Mouse (Mus musculus) retina, embryonic 14.5 days (tissue): Measurements from ENCODE around the gene Copz1.

Experiments used
- DNase-seq: peaks from one replicate; pipeline ENCODE4 v3.0.0-alpha.2; 2015; ENCODE audit warnings: low spot score

The Copz1 gene

GRCm38 (mm10) chr15:103339166-103339960 lies 66.8 kb downstream of the Copz1 start:
- peak; percentile 57 for DNase-seq

- DNase-seq, result peak; percentile 70
Measured at GRCm38 (mm10) chr15:103339961-103340337, 67.4 kb downstream of the Copz1 start, which contains the start of gene Zfp385a. TSS of gene Zfp385a (minus strand) at chr15:103340093.

GRCm38 (mm10) chr15:103340786-103341185 lies 68.3 kb downstream of the Copz1 start:
- DNase-seq, result peak; percentile 53

GRCm38 (mm10) chr15:103341547-103341946 lies 69.0 kb downstream of the Copz1 start:
- no peak for DNase-seq

GRCm38 (mm10) chr15:103342415-103342814 lies 69.9 kb downstream of the Copz1 start:
- peak; percentile 97 for DNase-seq

GRCm38 (mm10) chr15:103343008-103343407 lies 70.5 kb downstream of the Copz1 start:
- DNase-seq, result no peak

- no peak for DNase-seq
Measured at GRCm38 (mm10) chr15:103343556-103343955, 71.0 kb downstream of the Copz1 start.

GRCm38 (mm10) chr15:103345789-103346188 lies 73.3 kb downstream of the Copz1 start:
- no peak for DNase-seq

- peak; percentile 83 for DNase-seq
Measured at GRCm38 (mm10) chr15:103347275-103347684, 74.8 kb downstream of the Copz1 start.
